Mouse (Mus musculus) left cerebral cortex, postnatal 36 days (tissue): ENCODE measurements at regions not wholly inside any gene's neighbourhood (a gene's known extent, or its start where the extent isn't known, plus 50 kb on each side); places are given as distances from the start of the nearest gene placed in this dataset.

Experiments
- DNase-seq, 2 experiments: peaks; one replicate each; pipeline ENCODE4 v3.0.0; 2021 to 2022; ENCODE audit warnings: low spot score in 2 of 2, mixed read lengths in 1 of 2
- intact Hi-C: fragments of 180-260 bp; cut with DNase I; formaldehyde crosslinking; loops from one replicate; pipeline ENCODE4 v1.15.1; 2025

DNA sequence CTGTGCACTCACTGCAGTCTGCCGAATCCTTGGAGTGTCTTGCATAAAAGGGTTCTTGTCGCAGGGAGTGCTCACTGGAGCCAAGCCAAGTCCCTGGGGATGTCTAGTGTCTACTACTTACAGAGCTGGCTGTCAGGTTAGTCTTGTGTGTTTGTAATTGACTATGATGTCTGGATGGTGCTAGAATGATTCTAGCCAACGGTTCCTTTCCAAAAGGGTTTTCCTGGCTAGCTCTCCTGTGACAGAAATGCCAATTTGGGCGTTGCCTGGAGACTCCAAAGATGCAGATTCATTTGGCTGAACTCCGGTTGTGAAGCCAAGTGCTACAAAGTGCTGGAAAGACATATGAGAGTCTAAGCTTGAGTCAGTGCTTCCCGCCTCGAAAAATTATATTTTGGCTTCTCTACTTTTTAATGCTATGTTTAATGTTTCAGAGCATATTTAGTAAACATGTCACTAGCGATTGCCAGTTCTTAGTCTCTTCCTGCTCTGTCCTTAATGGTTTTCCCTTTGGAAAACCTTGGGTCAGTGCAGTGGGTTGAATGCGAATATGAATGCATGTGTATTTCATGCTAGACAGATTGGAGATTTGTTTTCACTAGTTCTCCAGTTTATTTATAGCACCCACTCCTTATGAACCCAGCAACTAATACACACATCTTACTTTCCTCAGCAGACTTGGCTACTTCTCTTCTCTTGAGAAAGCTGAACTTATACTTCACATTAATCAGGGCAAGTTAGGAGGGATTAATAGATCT is 162.2 kb upstream of the Etaa1 start:
- intact Hi-C loops = no loop called here
- peak; percentile 18 to 21 for DNase-seq

GRCm38 (mm10) chr11:18102841-18103240 is 149.2 kb upstream of the Etaa1 start:
- DNase-seq = no peak
- intact Hi-C loops = no loop called here

- intact Hi-C loops = no loop called here
- no peak for DNase-seq
Measured at GRCm38 (mm10) chr11:18075840-18076435, 122.3 kb upstream of the Etaa1 start.

GRCm38 (mm10) chr11:18070586-18071306 is 117.1 kb upstream of the Etaa1 start:
- DNase-seq = no peak
- intact Hi-C loops = no loop called here

- DNase-seq = no peak
Measured at GRCm38 (mm10) chr11:18070032-18070374, 116.3 kb upstream of the Etaa1 start.

DNA sequence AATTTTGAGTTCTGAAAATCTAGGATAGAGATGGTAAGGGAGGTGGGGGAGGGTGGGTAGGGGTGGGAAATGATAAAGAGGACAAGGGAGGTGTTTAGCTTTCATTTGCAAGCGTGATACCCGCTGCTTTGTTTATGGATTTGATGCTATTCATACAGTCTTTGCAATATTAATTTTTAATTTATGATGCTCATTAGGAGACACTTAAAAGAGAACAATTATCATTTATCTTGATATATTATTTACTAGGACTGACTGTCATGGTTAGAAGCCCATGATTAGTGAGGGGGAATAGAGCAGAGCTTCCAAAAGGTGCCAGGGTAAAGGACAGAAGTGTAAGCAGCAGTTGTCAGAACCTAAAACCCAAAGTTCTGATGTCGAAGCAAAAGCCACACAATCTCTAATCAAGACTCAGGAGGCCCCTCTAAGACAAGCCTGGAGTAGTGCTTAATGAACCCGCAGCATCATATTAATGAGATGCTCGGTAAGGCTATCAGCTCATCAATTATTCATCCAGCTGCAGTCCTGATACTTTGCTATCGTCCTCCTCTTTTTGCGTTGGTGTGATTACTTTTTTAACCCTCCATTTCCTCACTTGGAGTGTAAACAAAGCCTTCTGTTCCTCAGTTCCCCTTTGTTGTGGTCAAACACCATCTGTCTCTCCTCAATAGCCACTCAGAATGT is 115.8 kb upstream of the Etaa1 start:
- no peak for DNase-seq
- intact Hi-C loops = no loop called here

More at GRCm38 (mm10) chr11:18070032-18070374, 116.3 kb upstream of the Etaa1 start:
- intact Hi-C loops = no loop called here

GRCm38 (mm10) chr11:18068085-18068484 is 114.4 kb upstream of the Etaa1 start:
- intact Hi-C loops = no loop called here
- DNase-seq = no peak

DNA sequence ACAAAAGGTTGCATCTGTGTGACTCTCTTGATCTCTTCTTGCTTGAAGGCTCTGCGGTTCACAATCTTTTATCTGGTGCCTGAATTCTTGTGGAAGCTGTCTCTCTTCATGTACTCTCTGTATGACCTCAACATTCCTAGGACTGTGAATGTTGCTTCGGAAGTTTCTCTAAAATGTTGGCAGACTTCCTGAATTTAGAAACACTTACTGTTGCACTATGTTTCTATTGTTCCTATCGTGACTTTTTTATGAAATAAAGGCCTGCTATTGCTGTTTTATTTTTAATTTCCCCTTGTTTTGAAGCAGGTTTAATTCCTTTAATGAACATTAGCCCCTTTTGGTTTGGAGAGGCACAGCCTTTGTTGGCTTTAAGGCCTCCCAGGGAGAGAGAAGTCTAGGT is 114.0 kb upstream of the Etaa1 start:
- DNase-seq = no peak
- intact Hi-C loops = no loop called here

DNA sequence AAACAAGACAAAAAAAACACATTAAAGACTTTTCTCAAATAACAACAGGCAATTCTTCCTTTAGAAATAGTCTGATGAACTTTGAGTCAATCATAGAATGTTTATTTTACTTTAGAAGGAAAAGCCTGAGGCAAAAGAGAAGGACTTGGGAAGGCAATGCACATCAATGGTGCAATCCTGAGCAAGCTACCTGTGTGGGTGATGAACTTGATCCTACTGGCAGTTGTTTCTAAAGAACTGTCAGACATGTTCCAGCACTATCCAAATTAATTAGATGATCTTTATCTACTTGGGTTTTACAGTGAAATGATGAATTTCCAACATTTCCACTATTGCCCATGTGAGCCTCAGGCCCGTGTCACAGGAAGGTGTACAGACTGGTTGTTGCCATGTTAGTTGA is 87.9 kb upstream of the Etaa1 start:
- intact Hi-C loops = no loop called here

DNA sequence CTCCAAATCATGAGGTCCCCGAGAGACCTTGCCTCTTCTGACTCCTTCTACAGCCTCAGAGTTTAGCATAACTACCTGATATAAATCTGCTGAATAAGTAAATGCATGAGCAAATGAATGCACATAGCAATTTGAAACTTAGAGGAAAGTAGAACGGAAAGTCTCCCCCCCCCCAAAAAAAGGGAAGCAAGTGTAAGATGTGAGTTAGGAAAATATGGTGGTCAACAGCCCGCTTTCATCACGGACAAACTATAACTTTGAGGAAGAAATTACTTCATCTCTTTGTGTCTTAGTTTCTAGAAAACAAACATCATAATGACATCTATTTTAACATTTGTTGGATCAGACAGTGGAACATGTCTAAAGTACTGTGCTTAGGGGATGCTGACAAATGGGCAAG is 77.4 kb upstream of the Etaa1 start:
- intact Hi-C loops = no loop called here
- no peak for DNase-seq

More for the DNA sequence above, 87.9 kb upstream of the Etaa1 start:
- DNase-seq = no peak

DNA sequence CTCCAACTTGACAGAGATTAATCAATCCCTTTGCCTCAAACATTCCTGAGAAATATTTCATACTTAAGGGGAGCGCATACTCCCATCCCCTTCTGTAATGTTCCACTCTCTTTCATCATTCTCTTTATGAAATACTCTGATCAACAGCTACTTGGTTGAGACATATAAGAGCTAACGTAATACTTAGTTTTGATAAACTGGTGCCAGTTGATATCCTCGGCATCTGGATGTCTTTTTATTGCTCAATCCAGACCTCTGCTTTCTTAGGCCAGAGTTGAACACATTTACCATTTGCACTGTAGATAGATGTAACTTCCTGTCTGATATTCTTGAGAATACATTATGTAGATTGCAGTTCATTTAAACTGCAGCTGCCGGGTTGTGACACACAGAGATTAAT is 68.4 kb upstream of the Etaa1 start:
- no peak for DNase-seq
- intact Hi-C loops = no loop called here

- no peak for DNase-seq
- intact Hi-C loops = no loop called here
Measured at GRCm38 (mm10) chr11:18015239-18015638, 61.6 kb upstream of the Etaa1 start.

DNA sequence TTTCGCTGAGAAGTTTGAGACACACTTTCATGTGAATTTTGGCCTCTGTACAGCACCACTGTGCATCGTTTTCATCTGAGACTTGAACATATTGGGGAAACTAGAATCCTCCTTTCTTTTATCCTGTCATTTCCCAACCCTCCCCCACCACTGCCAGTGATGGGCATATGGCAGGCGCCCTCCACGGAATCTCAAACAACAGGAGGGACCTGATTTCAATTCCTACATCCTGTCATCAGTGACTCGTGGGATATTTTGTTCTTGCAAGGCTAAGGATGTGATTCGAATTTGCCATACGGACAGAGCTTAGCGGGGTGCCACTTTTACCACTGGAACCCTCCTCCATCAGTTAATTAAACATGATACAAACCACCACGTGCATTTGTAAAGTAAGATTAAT is 60.9 kb upstream of the Etaa1 start:
- intact Hi-C loops = no loop called here
- no peak for DNase-seq

DNA sequence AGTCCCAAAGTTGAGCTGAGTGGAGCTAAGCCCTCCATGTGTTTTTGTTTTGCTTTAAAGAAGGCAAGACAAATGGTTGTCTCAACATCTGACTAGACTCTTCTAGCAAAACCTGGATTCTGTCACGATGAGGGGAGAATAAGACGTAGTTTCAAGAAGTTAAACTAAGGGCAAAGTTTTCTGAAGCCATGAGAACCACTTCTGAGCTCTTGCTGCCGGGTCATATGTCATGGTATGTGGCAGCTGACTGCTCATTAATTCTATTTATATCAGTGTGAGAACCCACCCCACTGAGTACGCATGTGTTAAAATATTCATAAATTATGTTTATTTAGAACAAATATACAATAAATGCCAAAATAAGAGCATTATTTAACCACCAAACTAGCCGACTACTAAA is 58.4 kb upstream of the Etaa1 start:
- DNase-seq = no peak
- intact Hi-C loops = no loop called here

DNA sequence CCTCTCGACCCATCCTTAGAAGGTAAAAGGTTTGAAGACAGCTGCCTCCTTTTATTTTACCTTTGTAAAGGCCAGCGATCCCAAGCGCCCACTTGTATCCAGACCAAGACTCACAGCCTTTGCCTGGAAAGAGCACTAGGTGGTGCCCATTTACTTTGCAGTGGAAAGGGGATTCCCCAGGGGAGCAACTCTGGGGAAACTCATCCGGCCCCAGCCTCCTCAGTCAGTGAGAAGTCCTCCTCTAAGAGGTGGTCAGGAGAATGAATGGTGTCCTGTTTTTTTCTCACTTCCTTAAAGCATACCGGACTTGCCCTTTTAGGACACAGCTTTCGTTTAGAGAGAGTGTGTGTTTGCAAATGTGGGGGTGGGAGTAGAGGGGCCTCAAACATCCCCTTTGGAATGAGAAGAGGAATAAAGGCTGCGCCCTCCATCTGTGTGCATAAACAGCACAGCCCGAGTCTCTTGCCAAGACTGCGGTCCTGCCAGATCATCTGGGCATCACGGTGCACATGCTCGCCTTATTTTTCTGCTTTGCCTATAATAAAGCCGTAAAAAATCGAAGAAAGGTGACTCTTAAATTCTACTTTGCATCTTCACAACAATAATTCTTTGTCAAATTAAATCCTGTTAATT is 57.5 kb upstream of the Etaa1 start:
- DNase-seq = peak; percentile 4

GRCm38 (mm10) chr11:18008140-18008539 is 54.5 kb upstream of the Etaa1 start:
- no peak for DNase-seq
- intact Hi-C loops = no loop called here

More for the DNA sequence above, 57.5 kb upstream of the Etaa1 start:
- intact Hi-C loops = no loop called here
